Mouse (Mus musculus) cerebellum, postnatal 25 days (tissue): ENCODE measurements around the gene Gm20834.
"Not testable (repeated sequence)": the region's sequence is repeated elsewhere in the genome, so short reads cannot be mapped to it uniquely, and the experiment has no call there.

Source experiments
- DNase-seq, 2 experiments: peaks; one replicate each; pipeline ENCODE4 v3.0.0; 2021; ENCODE audit warnings: mixed read lengths in 2 of 2

Gene Gm20834

GRCm38 (mm10) chrY:10324489-10324888 is at the start of gene Gm20834:
Gm20834 (minus strand) TSS chrY:10324589.
- not testable (repeated sequence) for DNase-seq
